Mouse (Mus musculus) embryonic facial prominence, embryonic 15.5 days (tissue): Measurements from ENCODE around the gene Icam1. TPM values are rescaled to one million over a fixed set of nuclear protein-coding genes. Genes with fewer than 3 reads are reported as not detected.

Experiments
- ATAC-seq: fragments of 200-750 bp; cut with Nextera tagmentation; 2 replicates; pipeline ENCODE4 v1.8.0; 2017; ENCODE audit warnings: low read depth, moderate TSS enrichment; ENCODE audit not compliant: insufficient number of reproducible peaks, low FRiP score, low TSS enrichment
- H3K27ac ChIP-seq: fragments of 300-500 bp; sonication (generic); replicated peaks from 2 replicates; pipeline ENCODE4 v1.5.1; 2015; ENCODE audit warnings: mild to moderate bottlenecking, inconsistent platforms
- H3K27me3 ChIP-seq: fragments of 300-500 bp; sonication (generic); 2 replicates; pipeline ENCODE4 v1.6.1; 2015; ENCODE audit warnings: inconsistent platforms
- H3K36me3 ChIP-seq: fragments of 300-500 bp; sonication (generic); 2 replicates; pipeline ENCODE4 v1.6.1; 2015; ENCODE audit warnings: mild to moderate bottlenecking, inconsistent platforms
- H3K4me1 ChIP-seq: fragments of 300-500 bp; sonication (generic); 2 replicates; pipeline ENCODE4 v1.6.1; 2015; ENCODE audit warnings: inconsistent platforms
- H3K4me2 ChIP-seq: fragments of 300-500 bp; sonication (generic); replicated peaks from 2 replicates; pipeline ENCODE4 v1.6.1; 2015; ENCODE audit warnings: mild to moderate bottlenecking, inconsistent platforms
- H3K4me3 ChIP-seq: fragments of 300-500 bp; sonication (generic); replicated peaks from 2 replicates; pipeline ENCODE4 v1.5.1; 2015; ENCODE audit warnings: mild to moderate bottlenecking, inconsistent platforms
- H3K9ac ChIP-seq: fragments of 300-500 bp; sonication (generic); 2 replicates; pipeline ENCODE4 v1.6.1; 2015; ENCODE audit warnings: inconsistent platforms
- H3K9me3 ChIP-seq: fragments of 300-500 bp; sonication (generic); replicated peaks from 2 replicates; pipeline ENCODE4 v1.6.1; 2016; ENCODE audit warnings: inconsistent platforms
- WGBS: fragments of 180-500 bp; shearing (Covaris S2); methylation state at CpG from one replicate; pipeline ENCODE4 v1.1.7; 2015; 5-methylcytosine and 5-hydroxymethylcytosine counted together
- microRNA counts: library from miRNA; unstranded; fragments of <30 nt; microRNA quantifications from one replicate; lab custom pipeline; 2016
- microRNA-seq: library from miRNA; unstranded; fragments of <30 nt; microRNA quantifications from one replicate; pipeline ENCODE4, GENCODE M21; 2016; ENCODE audit warnings: borderline number of aligned reads
- polyA plus RNA-seq: library from polyadenylated mRNA; unstranded; fragments of >200 nt; fragmentation: Nextera tagmentation; extraction: Ambion mirVana; gene quantifications from 2 replicates; pipeline ENCODE4 v1.2.1, GENCODE M21; 2015

The Icam1 gene
- polyA plus RNA-seq, 1 experiment from 2014 or later = 21.7 TPM

GRCm38 (mm10) chr9:21067006-21067684 is 51.4 kb downstream of the Icam1 start, which contains the start of gene Zglp1:
Zglp1 (minus strand) TSS chr9:21067093.
- Histone ChIP-seq H3K4me2 (no peak within 1 kb of the TSS), H3K4me1 (peaks cover 4% of the 10 kb centered on the region; the same call in 1 of the 2 replicates), H3K4me3 (no peak within 1 kb of the TSS), H3K9me3 (no peaks in the 10 kb centered on the region), H3K9ac (no peak within 1 kb of the TSS), H3K36me3 (peaks cover 44% of the 10 kb centered on the region), H3K27me3 (no peaks in the 10 kb centered on the region), H3K27ac (no peak within 1 kb of the TSS)
- WGBS = 87% methylated on average over 27 of the region's 27 CpGs
- ATAC-seq = no peak

GRCm38 (mm10) chr9:21072641-21073040 is 56.9 kb downstream of the Icam1 start:
- H3K27me3 ChIP-seq = no peaks in the 10 kb centered on the region
- no peak for ATAC-seq
- H3K4me1 ChIP-seq = peaks cover 15% of the 10 kb centered on the region
- peak overlapping the region; percentile 85 for H3K4me2 ChIP-seq
- peaks cover 42% of the 10 kb centered on the region for H3K36me3 ChIP-seq
- 11% methylated on average over 4 of the region's 4 CpGs for WGBS
- H3K9ac ChIP-seq = peak overlapping the region; percentile 80
- H3K27ac ChIP-seq = no peak overlapping the region
- peak overlapping the region; percentile 93 for H3K4me3 ChIP-seq
- H3K9me3 ChIP-seq = no peaks in the 10 kb centered on the region

GRCm38 (mm10) chr9:21073044-21073840 is 57.5 kb downstream of the Icam1 start, which contains the start of the genes Gm49373 and Fdx1l:
Gm49373 (minus strand) TSS chr9:21073096.
Fdx1l (minus strand) TSS chr9:21073614.
- ATAC-seq = peak; percentile 91
- peak within 1 kb of the TSS; percentile 80 for H3K9ac ChIP-seq
- 2% methylated on average over 58 of the region's 58 CpGs for WGBS

GRCm38 (mm10) chr9:21074173-21074572 is 58.4 kb downstream of the Icam1 start:
- Histone ChIP-seq H3K36me3 (peaks cover 54% of the 10 kb centered on the region), H3K27ac (no peak overlapping the region), H3K9ac (no peak overlapping the region), H3K4me3 (no peak overlapping the region), H3K27me3 (no peaks in the 10 kb centered on the region), H3K4me2 (peak overlapping the region; percentile 85; the same call in 1 of the 2 replicates), H3K9me3 (no peaks in the 10 kb centered on the region), H3K4me1 (peaks cover 15% of the 10 kb centered on the region)
- ATAC-seq = no peak
- WGBS = 77% methylated on average over 1 of the region's 1 CpGs

More at GRCm38 (mm10) chr9:21073044-21073840, 57.5 kb downstream of the Icam1 start, which contains the start of the genes Gm49373 and Fdx1l:
- Histone ChIP-seq H3K27ac (peak within 1 kb of the TSS; percentile 73), H3K9me3 (no peaks in the 10 kb centered on the region), H3K4me3 (peak within 1 kb of the TSS; percentile 93), H3K36me3 (peaks cover 45% of the 10 kb centered on the region), H3K4me1 (peaks cover 15% of the 10 kb centered on the region), H3K4me2 (peak within 1 kb of the TSS; percentile 85), H3K27me3 (no peaks in the 10 kb centered on the region)

GRCm38 (mm10) chr9:21075625-21076024 is 59.8 kb downstream of the Icam1 start:
- 89% methylated on average over 3 of the region's 3 CpGs for WGBS
- Histone ChIP-seq H3K4me3 (no peak overlapping the region), H3K27me3 (no peaks in the 10 kb centered on the region), H3K4me2 (no peak overlapping the region), H3K27ac (no peak overlapping the region), H3K4me1 (peaks cover 15% of the 10 kb centered on the region), H3K9ac (no peak overlapping the region), H3K9me3 (no peaks in the 10 kb centered on the region), H3K36me3 (peaks cover 64% of the 10 kb centered on the region)
- no peak for ATAC-seq

MicroRNAs within 50 kb of the gene (microRNA counts, 519-probe panel; counts per million panel counts)
- 2,758 counts per million, percentile 65 among the panel's probes with 10 or more counts for microRNA mmu-miR-1900 (lab: Ali Mortazavi, UCI)

Small RNA genes lying within 50 kb of the gene (microRNA-seq; reads per million reads assigned to microRNA genes)
- gene Mir1900 (not detected), gene Mir7082 (1.2 reads per million)

Other genes with a start within 250 kb of the Icam1 start
- 5.9 and 6.8 TPM in 2 replicates for gene Col5a3, start 200.9 kb upstream of the Icam1 start, polyA plus RNA-seq
- not detected in 2 replicates for gene Rdh8, start 197.5 kb upstream of the Icam1 start, polyA plus RNA-seq
- gene A230050P20Rik, start 147.3 kb upstream of the Icam1 start, polyA plus RNA-seq = 16.5 and 18.4 TPM in 2 replicates
- gene Angptl6, start 136.3 kb upstream of the Icam1 start, polyA plus RNA-seq = 5.0 and 5.4 TPM in 2 replicates
- 83.2 and 89.9 TPM in 2 replicates for gene Ppan, start 127.8 kb upstream of the Icam1 start, polyA plus RNA-seq
- 305 and 312 TPM in 2 replicates for gene Eif3g, start 117.4 kb upstream of the Icam1 start, polyA plus RNA-seq
- gene Dnmt1, start 56.1 kb upstream of the Icam1 start, polyA plus RNA-seq = 77.2 and 78.4 TPM in 2 replicates
- gene S1pr2, start 39.2 kb upstream of the Icam1 start, polyA plus RNA-seq = 61.8 and 68.5 TPM in 2 replicates
- 122 and 126 TPM in 2 replicates for gene Mrpl4, start 13.2 kb upstream of the Icam1 start, polyA plus RNA-seq
- 0.59 and 1.0 TPM in 2 replicates for gene Icam4, start 13.4 kb downstream of the Icam1 start, polyA plus RNA-seq
- 0.20 TPM in 2 replicates for gene Icam5, start 16.1 kb downstream of the Icam1 start, polyA plus RNA-seq
- 0.39 and 1.5 TPM in 2 replicates for gene Zglp1, start 51.1 kb downstream of the Icam1 start, polyA plus RNA-seq
- gene Gm49373, start 57.1 kb downstream of the Icam1 start, polyA plus RNA-seq = 0.72 and 1.0 TPM in 2 replicates
- 61.0 and 65.4 TPM in 2 replicates for gene Fdx1l, start 57.6 kb downstream of the Icam1 start, polyA plus RNA-seq
- gene Gm38431, start 76.0 kb downstream of the Icam1 start, polyA plus RNA-seq = 1.6 and 2.9 TPM in 2 replicates
- 55.4 and 65.8 TPM in 2 replicates for gene Raver1, start 76.0 kb downstream of the Icam1 start, polyA plus RNA-seq
- 13.9 and 16.0 TPM in 2 replicates for gene Tyk2, start 115.3 kb downstream of the Icam1 start, polyA plus RNA-seq
- gene Cdc37, start 134.0 kb downstream of the Icam1 start, polyA plus RNA-seq = 296 and 300 TPM in 2 replicates
- 7.5 and 9.4 TPM in 2 replicates for gene Pde4a, start 149.7 kb downstream of the Icam1 start, polyA plus RNA-seq
- gene Keap1, start 223.4 kb downstream of the Icam1 start, polyA plus RNA-seq = 73.2 and 76.4 TPM in 2 replicates
- gene S1pr5, start 232.5 kb downstream of the Icam1 start, polyA plus RNA-seq = 4.5 and 5.0 TPM in 2 replicates
- gene Atg4d, start 249.3 kb downstream of the Icam1 start, polyA plus RNA-seq = 40.5 and 44.8 TPM in 2 replicates